Mouse (Mus musculus): ENCODE data around the gene Htr7.

The Htr7 gene

GRCm38 (mm10) chr19:36057231-36057811 lies at the start of gene Htr7:
TSS of gene Htr7 (minus strand) at chr19:36057507.
- peak in 1 of 2 experiments; percentile 62 for DNase-seq (ENCODE audit: low spot score in 2 of 2)

- DNase-seq (ENCODE audit: low spot score in 2 of 2) = no peak
Measured at GRCm38 (mm10) chr19:36103909-36104308, 46.6 kb upstream of the Htr7 start.

- no peak for DNase-seq (ENCODE audit: low spot score in 2 of 2)
Measured at GRCm38 (mm10) chr19:36098916-36099315, 41.6 kb upstream of the Htr7 start.

GRCm38 (mm10) chr19:36098265-36098664 lies 41.0 kb upstream of the Htr7 start:
- DNase-seq (ENCODE audit: low spot score in 2 of 2) = no peak

- no peak for DNase-seq (ENCODE audit: low spot score in 2 of 2)
Measured at GRCm38 (mm10) chr19:36097194-36097593, 39.9 kb upstream of the Htr7 start.

DNA sequence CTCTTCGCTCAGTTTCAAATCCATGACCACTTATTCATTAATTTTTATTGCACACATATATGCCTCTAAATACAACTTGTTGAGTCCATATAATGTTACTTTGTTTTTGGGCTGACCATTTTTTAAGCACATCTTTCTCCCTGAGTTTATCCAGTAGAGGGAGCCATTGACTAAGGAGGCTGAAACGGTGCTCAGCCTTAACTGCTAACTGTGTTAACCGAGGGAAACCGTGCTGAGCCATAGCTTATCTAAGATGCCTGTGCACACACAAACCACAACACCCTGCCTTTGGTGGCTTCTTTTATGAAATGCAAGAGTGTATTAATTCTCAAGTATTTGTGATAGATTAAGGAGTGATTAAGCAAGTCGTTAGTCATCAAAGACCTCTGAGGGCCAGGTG lies 33.5 kb upstream of the Htr7 start:
- no peak for DNase-seq (ENCODE audit: low spot score in 2 of 2)

DNA sequence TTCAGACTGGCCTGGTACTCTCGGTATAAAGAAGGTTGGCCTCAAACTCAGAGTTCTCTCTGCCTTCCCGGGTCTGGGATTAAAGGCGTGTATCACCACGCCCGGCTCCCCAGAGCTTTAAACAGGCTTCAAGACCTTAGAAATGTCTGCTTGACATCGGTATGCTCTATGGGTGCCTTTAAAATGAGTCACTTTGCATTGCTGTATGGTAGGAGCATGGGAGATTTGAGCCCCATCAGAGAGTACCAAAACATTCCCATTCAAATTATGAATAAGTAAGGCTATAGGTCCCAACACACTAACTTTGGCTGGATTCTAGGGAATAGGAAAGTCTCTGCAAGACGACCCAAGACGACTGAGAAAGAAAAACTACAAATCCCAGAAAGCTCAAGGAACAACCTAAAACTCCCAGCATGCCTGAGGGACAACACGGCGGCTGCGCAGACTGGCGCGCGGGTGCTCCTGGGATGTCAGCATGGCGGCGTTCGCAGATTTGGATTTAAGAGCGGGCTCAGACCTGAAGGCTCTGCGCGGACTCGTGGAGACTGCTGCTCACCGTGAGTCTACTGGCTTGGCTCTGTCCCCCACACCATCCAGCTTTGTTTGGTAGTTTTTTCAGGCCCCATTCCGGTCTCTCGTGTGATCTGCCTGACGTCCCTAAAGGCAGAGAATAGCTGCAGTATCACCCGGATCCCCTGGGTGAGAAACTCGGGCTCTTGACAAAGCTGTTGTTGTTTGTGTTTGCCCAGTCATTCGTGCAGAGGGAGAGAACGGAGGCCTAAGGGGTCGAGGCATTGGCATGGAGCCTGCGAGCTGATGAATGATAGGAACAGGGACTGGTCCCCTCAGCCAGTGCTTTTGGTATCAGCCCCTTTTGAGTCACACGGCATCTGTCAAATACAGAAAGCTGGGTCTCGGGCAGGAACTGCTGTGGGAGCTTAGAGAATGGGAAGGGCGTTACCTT lies 26.2 kb upstream of the Htr7 start, which contains the start of gene Rpp30:
Gene Rpp30 (plus strand): TSS at position 455 of the 964 bp plus-strand sequence.
- peak; percentile 82 to 92 for DNase-seq (ENCODE audit: low spot score in 2 of 2)

DNA sequence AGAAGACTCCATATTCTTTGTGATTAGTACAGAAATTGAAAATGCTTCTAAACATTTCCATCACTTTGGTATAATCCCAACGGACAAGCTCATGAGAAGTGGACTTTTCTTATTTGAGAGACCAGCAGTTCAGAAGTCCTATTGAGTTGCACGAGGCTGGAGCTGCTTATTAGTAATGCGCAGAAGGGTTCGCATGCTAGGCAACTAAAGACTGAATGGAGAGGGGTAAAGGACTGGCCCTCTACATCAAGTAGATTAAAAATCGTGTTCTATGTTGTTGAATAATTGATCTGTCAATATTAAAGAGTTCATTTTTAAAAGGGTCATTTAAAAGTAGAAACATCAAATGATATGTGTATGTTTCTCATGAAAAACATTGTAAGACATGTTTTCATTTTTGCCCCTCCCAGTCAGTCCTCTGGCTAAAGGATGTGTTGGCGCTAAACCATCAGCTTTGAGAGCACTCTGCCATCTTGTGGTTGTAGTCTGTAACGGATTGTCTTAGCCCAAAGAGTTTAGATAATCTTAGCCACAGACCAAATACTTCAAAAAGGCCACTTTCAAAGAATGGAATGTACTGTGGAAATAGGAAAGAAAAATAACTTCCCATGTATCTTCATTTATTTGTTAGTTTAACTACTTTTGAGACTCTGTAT lies 25.4 kb upstream of the Htr7 start:
- DNase-seq (ENCODE audit: low spot score in 2 of 2) = peak in 1 of 2 experiments; percentile 36

DNA sequence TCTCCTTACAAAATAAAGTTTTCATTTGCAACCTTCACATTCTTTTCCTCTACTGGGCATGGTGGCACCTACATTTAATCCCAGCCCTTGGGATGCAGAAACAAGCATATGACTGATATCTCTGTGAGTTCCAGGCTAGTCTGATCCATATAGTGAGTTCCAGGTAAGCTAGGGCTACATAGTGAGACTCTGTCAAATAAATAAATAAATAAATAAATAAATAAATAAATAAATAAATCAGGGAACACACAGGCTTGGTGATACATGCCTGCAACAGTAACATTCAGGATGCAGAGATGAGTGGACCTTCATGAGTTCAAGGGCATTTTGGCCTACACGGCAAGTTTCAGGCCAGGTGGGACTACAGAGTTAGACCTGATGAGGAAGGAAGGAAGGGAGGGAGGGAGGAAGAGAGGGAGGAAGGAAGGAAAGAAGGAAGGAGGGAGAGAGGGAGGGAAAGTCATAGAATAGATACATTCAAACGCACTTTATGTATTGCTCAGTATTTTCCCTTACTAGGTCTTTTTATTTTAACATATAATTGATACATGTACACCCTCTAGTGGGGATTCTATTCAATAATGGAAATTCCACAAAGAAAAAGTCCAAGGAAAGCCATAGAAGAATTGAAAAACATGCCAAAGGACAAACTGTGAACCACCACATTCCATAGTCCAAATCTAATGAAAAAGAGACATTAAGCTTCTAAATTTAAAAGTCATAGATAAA lies 5.7 kb upstream of the Htr7 start:
- no peak for DNase-seq (ENCODE audit: low spot score in 2 of 2)

GRCm38 (mm10) chr19:36056502-36057221 lies 645 bp downstream of the Htr7 start:
- peak in 1 of 2 experiments; percentile 61 for DNase-seq (ENCODE audit: low spot score in 2 of 2)

GRCm38 (mm10) chr19:36046046-36046445 lies 11.3 kb downstream of the Htr7 start:
- no peak for DNase-seq (ENCODE audit: low spot score in 2 of 2)

- no peak for DNase-seq (ENCODE audit: low spot score in 2 of 2)
Measured at GRCm38 (mm10) chr19:36014836-36015235, 42.5 kb downstream of the Htr7 start.

- peak; percentile 29 to 62 for DNase-seq (ENCODE audit: low spot score in 2 of 2)
Measured at GRCm38 (mm10) chr19:36006277-36006676, 51.0 kb downstream of the Htr7 start.

DNA sequence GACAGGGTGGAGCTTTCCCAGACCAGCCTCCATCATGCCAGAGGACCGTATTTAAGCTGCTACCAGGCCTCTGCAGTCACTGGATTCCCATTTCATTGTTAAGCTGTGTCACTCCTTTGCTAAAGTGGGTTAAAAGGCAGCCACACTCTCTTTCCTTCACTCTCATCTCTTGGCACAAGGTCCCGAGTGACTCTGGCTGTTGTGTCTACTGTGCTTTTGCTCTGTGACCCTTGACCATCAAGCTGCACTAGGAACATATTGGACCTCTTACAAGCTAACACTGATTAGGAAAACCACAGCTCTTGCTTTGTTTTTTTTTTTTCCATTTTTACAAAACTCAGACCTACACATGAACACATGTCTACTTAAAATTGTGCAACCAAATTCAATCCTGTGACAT lies 52.3 kb downstream of the Htr7 start:
- DNase-seq (ENCODE audit: low spot score in 2 of 2) = no peak

GRCm38 (mm10) chr19:36002476-36003445 lies 54.5 kb downstream of the Htr7 start:
- DNase-seq (ENCODE audit: low spot score in 2 of 2) = no peak

GRCm38 (mm10) chr19:36001512-36001911 lies 55.8 kb downstream of the Htr7 start:
- no peak for DNase-seq (ENCODE audit: low spot score in 2 of 2)

DNA sequence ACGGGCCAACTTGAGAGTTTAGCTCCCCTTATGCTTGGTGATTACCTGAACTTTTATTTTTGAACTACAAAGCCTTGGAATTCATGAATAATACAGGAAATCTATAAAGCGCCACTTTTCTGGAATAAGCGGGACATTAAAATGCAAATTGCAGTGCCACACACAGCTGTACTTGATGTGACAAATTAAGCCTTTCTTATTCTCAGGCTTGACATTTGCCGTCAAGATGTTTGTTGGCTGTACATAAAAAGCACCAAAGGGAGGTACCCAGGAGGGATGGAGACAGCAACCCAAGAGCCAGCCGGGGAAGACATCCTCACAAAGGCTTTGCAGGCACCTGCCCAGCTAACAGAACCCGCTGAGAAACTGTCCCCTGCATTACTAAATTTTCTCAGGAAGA lies 56.4 kb downstream of the Htr7 start:
- DNase-seq (ENCODE audit: low spot score in 2 of 2) = no peak

DNA sequence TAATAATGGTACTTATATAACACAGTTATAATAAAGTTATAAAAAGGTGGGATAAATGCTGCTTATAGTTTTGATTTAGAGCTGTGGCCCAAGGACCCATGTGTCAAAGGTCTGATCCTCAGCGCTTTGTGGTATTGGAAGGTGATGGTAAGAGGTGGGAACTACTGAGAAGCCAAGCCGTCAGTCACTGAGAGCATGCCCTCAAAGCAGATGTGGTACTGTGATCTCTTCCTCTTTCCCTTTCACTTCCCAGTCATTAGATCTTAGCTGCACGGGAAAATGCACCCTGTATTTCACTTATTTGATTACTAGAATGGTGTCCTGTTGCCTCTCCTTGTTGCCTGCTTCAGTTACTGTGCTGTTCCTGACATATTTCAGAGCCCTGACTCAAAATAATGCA lies 59.9 kb downstream of the Htr7 start:
- no peak for DNase-seq (ENCODE audit: low spot score in 2 of 2)

DNA sequence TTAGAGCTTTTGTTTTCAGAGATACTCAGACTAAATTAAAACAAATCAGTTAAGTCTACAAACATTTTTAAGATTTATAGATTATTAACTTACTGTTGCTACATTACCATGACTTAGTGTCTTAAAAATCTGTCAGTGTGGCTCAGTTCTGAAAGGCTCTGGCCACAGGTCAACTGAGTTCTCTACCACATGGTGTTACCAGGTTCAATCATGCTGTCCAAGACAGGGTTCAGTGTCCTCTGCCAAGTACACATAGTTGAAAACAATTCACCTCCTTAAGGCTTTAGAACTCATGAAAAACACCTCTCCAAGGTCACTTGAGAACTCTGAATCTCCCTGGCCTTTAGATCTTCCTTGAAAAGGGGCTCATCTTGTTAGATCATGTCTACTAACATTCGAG lies 69.8 kb downstream of the Htr7 start:
- DNase-seq (ENCODE audit: low spot score in 2 of 2) = no peak

- DNase-seq (ENCODE audit: low spot score in 2 of 2) = no peak
Measured at GRCm38 (mm10) chr19:35974681-35975080, 82.6 kb downstream of the Htr7 start.

Data from spleen, postnatal 4 days (tissue).